Mouse (Mus musculus): ENCODE data around the gene Cpn2. TPM values are rescaled to one million over a fixed set of nuclear protein-coding genes. Genes with fewer than 3 reads are reported as not detected.

The Cpn2 gene
- polyA plus RNA-seq, 1 experiment: 0.52 TPM

DNA sequence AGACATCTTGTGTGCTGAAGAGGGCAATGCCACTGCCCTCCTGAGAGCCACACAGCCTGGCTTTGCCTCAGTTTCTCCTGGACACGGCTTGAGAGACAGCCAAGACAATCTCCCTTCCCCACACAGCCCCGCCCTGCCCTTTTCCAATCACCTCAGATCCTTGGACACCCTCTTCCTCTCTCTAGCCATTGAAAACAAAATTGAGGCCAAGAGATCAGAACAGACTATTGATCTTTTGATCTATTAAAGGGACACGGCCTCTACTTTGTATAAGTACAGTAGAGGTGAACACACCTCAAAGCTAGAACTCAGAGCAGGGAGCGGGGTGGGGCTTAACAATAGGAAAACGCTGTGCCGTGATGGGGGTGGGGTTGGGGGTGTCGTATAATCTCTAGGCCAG lies 8.9 kb downstream of the Cpn2 start:
- Histone ChIP-seq H3K4me1 (ENCODE audit: control insufficient read depth, insufficient read depth, low read length) (no peaks in the 10 kb centered on the region), H3K27ac (ENCODE audit: insufficient read depth, low read depth, low read length) (no peak overlapping the region), H3K27me3 (replicated peaks; ENCODE audit: control insufficient read depth, insufficient read depth, low read length) (no peaks in the 10 kb centered on the region), H3K4me3 (ENCODE audit: insufficient read depth, low read depth, low read length) (no peak overlapping the region), H3K36me3 (ENCODE audit: control insufficient read depth, insufficient read depth, low read length) (no peaks in the 10 kb centered on the region)
- 87% methylated on average over 7 of the region's 7 CpGs for WGBS
- no peak for DNase-seq
- TF ChIP-seq POLR2A (IDR thresholded peaks at IDR 0.05; ENCODE audit: low read depth, low read length): no peak
- no peak for TF ChIP-seq CTCF (conservative IDR thresholded peaks at IDR 0.05; ENCODE audit: insufficient read depth, insufficient read length, low read depth, low read length)

DNA sequence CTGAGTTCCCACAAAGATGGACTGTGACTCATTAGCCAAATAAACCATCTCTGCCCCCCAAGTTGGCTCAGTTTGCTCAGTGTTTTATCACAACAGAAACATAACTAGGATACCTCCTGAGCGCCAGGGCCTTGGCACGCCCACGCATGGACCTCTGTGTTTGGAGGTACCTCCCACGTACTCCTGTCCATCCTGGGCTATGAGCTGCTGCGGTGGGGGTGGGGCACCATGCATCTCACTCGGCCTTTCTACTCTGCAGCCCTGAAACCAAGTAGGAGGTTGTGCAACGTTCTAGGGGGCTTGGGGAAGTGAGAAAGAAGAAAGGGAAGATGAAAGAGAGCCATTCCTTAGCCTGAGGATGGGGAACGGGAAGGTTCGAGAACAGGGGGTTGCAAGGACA lies 9.6 kb downstream of the Cpn2 start:
- no peak for DNase-seq
- H3K4me1 ChIP-seq (ENCODE audit: control insufficient read depth, insufficient read depth, low read length): no peaks in the 10 kb centered on the region
- no peaks in the 10 kb centered on the region for H3K27me3 ChIP-seq (replicated peaks; ENCODE audit: control insufficient read depth, insufficient read depth, low read length)
- 59% methylated on average over 9 of the region's 9 CpGs for WGBS
- H3K4me3 ChIP-seq (ENCODE audit: insufficient read depth, low read depth, low read length): no peak overlapping the region
- no peak overlapping the region for H3K27ac ChIP-seq (ENCODE audit: insufficient read depth, low read depth, low read length)
- TF ChIP-seq POLR2A (IDR thresholded peaks at IDR 0.05; ENCODE audit: low read depth, low read length) (no peak), CTCF (conservative IDR thresholded peaks at IDR 0.05; ENCODE audit: insufficient read depth, insufficient read length, low read depth, low read length) (no peak)
- no peaks in the 10 kb centered on the region for H3K36me3 ChIP-seq (ENCODE audit: control insufficient read depth, insufficient read depth, low read length)

DNA sequence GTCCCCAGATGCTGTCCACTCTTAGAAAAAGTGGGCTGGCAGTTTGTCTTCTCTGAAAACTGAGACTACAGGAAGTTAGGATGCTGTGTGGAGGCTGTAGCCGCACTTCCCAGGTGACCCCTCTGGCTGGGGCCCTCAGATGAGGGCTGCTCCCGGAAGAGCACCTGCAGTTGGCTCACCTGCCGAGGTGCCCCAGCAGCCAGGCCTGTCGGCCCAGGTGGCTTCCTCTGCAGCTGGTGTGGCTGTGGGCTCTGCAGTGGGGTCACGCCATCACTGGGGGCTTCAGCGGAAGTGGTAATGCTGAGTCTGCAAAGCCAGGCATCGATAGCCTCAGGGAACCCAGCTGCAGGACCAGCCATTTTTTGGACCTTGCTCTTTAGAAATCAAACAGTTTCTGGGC lies 12.2 kb downstream of the Cpn2 start:
- Histone ChIP-seq H3K4me1 (ENCODE audit: control insufficient read depth, insufficient read depth, low read length) (no peaks in the 10 kb centered on the region), H3K36me3 (ENCODE audit: control insufficient read depth, insufficient read depth, low read length) (no peaks in the 10 kb centered on the region), H3K27ac (ENCODE audit: insufficient read depth, low read depth, low read length) (no peak overlapping the region), H3K4me3 (ENCODE audit: insufficient read depth, low read depth, low read length) (no peak overlapping the region), H3K27me3 (replicated peaks; ENCODE audit: control insufficient read depth, insufficient read depth, low read length) (no peaks in the 10 kb centered on the region)
- no peak for TF ChIP-seq POLR2A (IDR thresholded peaks at IDR 0.05; ENCODE audit: low read depth, low read length)
- no peak for TF ChIP-seq CTCF (conservative IDR thresholded peaks at IDR 0.05; ENCODE audit: insufficient read depth, insufficient read length, low read depth, low read length)
- WGBS: 68% methylated on average over 7 of the region's 7 CpGs
- DNase-seq: no peak

DNA sequence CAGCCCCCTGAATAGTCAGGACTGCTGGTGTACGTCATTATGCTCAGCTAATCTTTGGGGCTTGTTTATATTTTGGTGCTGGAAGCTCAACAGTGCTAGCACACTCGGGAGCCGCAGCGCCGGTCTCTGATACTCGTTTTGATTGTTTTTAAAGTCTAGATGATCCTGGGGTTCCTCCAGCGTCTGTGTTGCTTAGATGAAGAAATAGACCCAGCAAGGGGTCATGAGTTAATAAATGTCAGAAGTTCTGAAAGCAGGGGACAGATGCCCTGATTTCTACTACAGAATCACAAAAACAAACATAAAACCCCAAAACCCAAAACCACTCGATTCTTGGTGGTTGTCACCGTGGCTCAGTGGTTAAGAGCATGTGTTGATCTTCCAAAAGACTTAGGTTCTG lies 13.4 kb downstream of the Cpn2 start:
- Histone ChIP-seq H3K36me3 (ENCODE audit: control insufficient read depth, insufficient read depth, low read length) (no peaks in the 10 kb centered on the region), H3K4me1 (ENCODE audit: control insufficient read depth, insufficient read depth, low read length) (no peaks in the 10 kb centered on the region), H3K27ac (ENCODE audit: insufficient read depth, low read depth, low read length) (no peak overlapping the region), H3K4me3 (ENCODE audit: insufficient read depth, low read depth, low read length) (no peak overlapping the region), H3K27me3 (replicated peaks; ENCODE audit: control insufficient read depth, insufficient read depth, low read length) (no peaks in the 10 kb centered on the region)
- DNase-seq: peak; percentile 19
- no peak for TF ChIP-seq POLR2A (IDR thresholded peaks at IDR 0.05; ENCODE audit: low read depth, low read length)
- WGBS: 70% methylated on average over 9 of the region's 9 CpGs

DNA sequence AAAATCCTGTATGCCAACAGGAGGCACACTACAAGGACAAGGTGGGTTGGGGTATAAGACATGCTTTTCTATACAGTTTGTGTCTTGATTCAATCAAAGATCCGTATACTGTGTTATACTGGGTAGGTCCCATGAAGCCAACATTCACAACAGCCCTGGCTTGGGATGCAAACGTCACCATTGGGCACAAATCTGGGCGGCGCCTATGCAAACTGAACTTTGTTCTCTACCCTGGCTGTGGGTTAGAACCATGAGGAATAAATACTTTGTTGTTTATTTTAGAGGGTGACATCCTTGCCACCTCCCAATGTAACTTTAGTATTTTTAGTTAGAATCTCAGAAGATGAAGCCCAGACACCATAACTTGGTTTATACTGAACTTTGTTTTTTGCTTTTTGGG lies 13.9 kb downstream of the Cpn2 start:
- WGBS: 73% methylated on average over 4 of the region's 4 CpGs
- DNase-seq: peak; percentile 47
- Histone ChIP-seq H3K36me3 (ENCODE audit: control insufficient read depth, insufficient read depth, low read length) (no peaks in the 10 kb centered on the region), H3K27me3 (replicated peaks; ENCODE audit: control insufficient read depth, insufficient read depth, low read length) (no peaks in the 10 kb centered on the region), H3K4me3 (ENCODE audit: insufficient read depth, low read depth, low read length) (no peak overlapping the region), H3K27ac (ENCODE audit: insufficient read depth, low read depth, low read length) (no peak overlapping the region), H3K4me1 (ENCODE audit: control insufficient read depth, insufficient read depth, low read length) (no peaks in the 10 kb centered on the region)
- no peak for TF ChIP-seq CTCF (conservative IDR thresholded peaks at IDR 0.05; ENCODE audit: insufficient read depth, insufficient read length, low read depth, low read length)
- TF ChIP-seq POLR2A (IDR thresholded peaks at IDR 0.05; ENCODE audit: low read depth, low read length): no peak

DNA sequence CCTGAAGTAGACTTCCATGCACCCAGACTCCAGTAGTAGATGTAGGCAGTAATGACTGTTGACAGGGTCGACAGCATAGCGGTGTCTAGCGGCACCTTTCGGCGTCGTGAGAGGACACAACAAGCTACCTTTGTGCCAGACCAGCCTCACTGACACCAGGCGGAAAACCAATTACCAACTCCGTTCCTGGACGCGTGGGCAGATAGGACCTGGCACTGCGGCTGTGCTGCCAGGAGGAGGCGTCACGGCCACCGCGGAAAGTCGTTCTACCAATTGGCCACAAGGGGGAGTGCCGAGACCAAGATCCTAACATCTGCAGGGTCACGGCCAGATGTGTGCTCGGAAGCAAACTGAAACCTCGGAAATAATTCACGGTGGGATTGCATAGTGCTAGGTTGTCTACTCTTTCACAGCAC lies 15.3 kb downstream of the Cpn2 start:
- H3K27ac ChIP-seq (ENCODE audit: insufficient read depth, low read depth, low read length): no peak overlapping the region
- no peak overlapping the region for H3K4me3 ChIP-seq (ENCODE audit: insufficient read depth, low read depth, low read length)
- no peaks in the 10 kb centered on the region for H3K36me3 ChIP-seq (ENCODE audit: control insufficient read depth, insufficient read depth, low read length)
- no peaks in the 10 kb centered on the region for H3K27me3 ChIP-seq (replicated peaks; ENCODE audit: control insufficient read depth, insufficient read depth, low read length)
- DNase-seq: peak; percentile 86
- no peak for TF ChIP-seq POLR2A (IDR thresholded peaks at IDR 0.05; ENCODE audit: low read depth, low read length)
- TF ChIP-seq CTCF (conservative IDR thresholded peaks at IDR 0.05; ENCODE audit: insufficient read depth, insufficient read length, low read depth, low read length): peak; percentile 98
- H3K4me1 ChIP-seq (ENCODE audit: control insufficient read depth, insufficient read depth, low read length): no peaks in the 10 kb centered on the region
- 2% methylated on average over 21 of the region's 21 CpGs for whole genome bisulfite sequencing

DNA sequence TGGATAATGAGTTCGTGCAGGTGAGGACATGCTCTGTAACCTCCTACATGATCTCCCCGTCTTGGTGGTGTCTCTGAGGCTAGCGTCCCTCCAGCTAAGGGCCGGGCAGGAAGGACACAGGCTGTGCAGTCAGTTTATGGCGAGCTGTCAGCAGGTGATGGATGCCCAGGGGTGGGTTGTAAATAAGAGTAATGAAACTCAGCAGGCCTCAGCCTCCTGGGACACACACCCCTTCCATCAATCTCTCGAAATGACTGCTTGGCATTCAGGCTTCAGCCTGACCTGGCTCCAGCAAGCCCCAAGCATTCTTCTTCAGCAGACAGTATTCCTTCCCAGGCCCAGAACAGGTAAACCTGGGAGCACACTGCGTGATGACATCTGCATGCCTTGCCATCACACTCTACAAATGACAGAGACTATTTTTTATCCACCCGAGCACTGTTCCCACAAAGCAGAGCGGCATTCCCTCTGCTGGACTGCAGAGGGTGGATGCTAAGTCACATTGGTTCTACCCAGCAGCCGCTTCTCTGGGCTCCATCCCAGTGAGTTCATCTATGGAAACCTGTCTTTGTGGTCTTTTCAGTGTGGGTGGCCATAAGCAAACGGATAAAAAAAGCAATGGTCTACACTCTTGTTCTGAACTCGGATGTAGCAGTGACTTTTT lies 23.1 kb downstream of the Cpn2 start:
- no peak for TF ChIP-seq CTCF (conservative IDR thresholded peaks at IDR 0.05; ENCODE audit: insufficient read depth, insufficient read length, low read depth, low read length)
- TF ChIP-seq POLR2A (IDR thresholded peaks at IDR 0.05; ENCODE audit: low read depth, low read length): no peak

More for the DNA sequence above, 23.1 kb downstream of the Cpn2 start:
- H3K4me3 ChIP-seq (ENCODE audit: insufficient read depth, low read depth, low read length): no peak overlapping the region
- H3K27me3 ChIP-seq (replicated peaks; ENCODE audit: control insufficient read depth, insufficient read depth, low read length): no peaks in the 10 kb centered on the region
- DNase-seq: no peak
- 61% methylated on average over 12 of the region's 12 CpGs for WGBS
- no peaks in the 10 kb centered on the region for H3K36me3 ChIP-seq (ENCODE audit: control insufficient read depth, insufficient read depth, low read length)
- H3K4me1 ChIP-seq (ENCODE audit: control insufficient read depth, insufficient read depth, low read length): 0 out of 2 replicates have a peak, but pooled peaks cover 1% of the 10 kb centered on the region
- H3K27ac ChIP-seq (ENCODE audit: insufficient read depth, low read depth, low read length): no peak overlapping the region

All from kidney, adult 2 months (tissue).